Mouse (Mus musculus): Measurements from ENCODE around the gene Mcpt1.
"Not testable (repeated sequence)": the region's sequence is repeated elsewhere in the genome, so short reads cannot be mapped to it uniquely, and the experiment has no call there.

Gene Mcpt1

DNA sequence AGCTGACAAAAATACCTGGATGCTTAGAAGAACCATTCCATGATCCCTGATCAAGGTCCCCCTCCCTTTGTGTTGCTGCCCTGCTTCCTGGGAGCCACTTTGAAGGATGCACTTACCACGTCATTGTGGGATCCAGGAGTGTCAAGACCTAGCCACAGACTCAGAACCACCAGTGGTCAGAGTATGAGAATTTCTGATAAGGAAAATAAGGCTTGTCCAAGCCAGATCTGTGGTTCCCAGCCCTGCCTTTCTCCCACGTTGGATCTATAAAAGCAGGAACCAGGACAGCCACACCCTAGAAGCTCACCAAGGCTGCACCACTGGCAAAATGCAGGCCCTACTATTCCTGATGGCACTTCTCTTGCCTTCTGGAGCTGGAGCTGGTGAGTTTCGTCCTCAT, at the start of gene Mcpt1:
TSS of gene Mcpt1 (plus strand) at position 301 of the 400 bp plus-strand sequence.
- DNase-seq (ENCODE audit: low read depth in 2 of 2, low spot score in 2 of 2): not testable (repeated sequence)

DNA sequence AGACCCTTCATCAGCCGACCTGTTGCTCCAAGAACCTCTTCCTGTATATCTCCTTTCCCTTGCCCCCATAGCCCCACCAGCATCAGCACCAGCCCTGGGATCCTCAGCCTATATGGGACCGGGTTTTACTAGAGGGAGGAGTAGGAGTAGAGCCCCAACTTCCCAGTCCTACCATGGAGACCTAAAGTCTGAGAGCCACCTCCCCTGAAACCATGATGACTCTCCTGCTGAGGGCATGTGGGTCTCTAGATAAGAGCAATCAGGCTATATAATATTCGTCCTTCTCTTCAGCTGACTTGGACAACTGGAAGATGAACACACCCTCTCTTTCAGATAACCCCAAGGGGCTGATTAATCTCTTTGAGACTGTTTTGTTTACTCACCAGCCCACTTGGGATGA, 30.3 kb upstream of the Mcpt1 start:
- not testable (repeated sequence) for DNase-seq (ENCODE audit: low read depth in 2 of 2, low spot score in 2 of 2)

DNA sequence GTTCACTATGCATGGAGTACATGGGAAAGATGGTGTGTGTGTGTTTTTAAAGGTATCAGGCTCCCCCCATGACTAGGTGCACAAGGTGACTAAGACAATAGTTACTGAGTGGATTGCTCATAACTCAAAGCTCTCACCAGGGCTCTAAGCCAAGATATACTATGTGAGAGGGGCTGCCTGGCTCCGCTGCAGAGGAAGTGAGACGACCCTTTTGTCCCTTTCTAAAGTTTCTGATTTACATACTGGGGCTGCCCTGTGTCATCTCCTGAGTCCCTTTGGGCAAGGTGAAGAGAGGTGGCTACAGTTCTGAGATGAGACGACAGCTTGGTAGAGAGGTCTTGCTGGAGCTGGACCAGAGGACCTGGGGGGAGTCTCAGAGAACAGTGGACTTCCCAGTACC, 4.6 kb upstream of the Mcpt1 start:
- no peak for DNase-seq (ENCODE audit: low read depth in 2 of 2, low spot score in 2 of 2)

DNA sequence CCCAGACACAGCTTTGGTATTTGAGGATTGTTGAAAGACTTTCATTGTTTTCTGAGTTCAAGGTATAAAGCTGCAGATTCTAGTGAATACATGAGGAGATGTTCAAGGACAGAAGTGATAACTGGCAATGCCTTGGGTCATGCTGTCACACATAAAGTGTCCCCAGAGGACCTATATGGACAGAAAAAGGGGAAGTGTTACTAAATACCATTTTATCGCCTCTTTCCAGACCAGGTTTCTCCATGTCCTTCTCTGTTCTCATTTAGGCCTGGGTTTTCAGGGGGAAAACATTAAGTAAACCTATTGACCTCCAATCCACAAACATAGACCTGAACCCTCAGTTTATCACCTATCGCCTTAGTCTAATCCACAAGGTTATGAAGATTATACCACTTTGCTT, 3.8 kb upstream of the Mcpt1 start:
- DNase-seq (ENCODE audit: low read depth in 2 of 2, low spot score in 2 of 2): no peak

DNA sequence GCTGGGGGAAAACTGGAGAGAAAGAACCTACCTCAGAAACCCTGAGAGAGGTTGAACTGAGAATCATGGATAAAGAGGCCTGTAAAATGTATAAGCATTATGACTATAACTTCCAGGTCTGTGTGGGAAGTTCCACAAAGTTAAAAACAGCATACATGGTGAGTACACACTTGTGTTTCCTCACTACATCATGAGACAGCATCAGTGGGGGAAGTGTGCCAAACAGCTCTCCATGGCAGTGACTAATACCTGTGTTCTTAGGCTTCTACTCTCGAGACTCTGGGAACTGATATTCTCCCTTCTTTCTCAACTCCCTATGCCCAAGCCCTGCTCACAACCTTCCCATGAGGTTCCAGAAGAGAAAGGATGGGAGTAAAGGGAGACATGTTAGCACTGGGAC, 1.7 kb downstream of the Mcpt1 start:
- DNase-seq (ENCODE audit: low read depth in 2 of 2, low spot score in 2 of 2): no peak

DNA sequence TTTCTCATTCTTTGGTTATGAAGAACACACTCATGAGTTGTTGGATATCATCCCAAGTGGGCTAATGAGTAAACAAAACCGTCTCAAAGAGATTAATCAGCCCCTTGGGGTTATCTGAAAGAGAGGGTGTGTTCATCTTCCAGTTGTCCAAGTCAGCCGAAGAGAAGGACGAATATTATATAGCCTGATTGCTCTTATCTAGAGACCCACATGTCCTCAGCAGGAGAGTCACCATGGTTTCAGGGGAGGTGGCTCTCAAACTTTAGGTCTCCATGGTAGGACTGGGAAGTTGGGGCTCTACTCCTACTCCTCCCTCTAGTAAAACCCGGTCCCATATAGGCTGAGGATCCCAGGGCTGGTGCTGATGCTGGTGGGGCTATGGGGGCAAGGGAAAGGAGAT, 3.5 kb downstream of the Mcpt1 start:
- DNase-seq (ENCODE audit: low read depth in 2 of 2, low spot score in 2 of 2): not testable (repeated sequence)

DNA sequence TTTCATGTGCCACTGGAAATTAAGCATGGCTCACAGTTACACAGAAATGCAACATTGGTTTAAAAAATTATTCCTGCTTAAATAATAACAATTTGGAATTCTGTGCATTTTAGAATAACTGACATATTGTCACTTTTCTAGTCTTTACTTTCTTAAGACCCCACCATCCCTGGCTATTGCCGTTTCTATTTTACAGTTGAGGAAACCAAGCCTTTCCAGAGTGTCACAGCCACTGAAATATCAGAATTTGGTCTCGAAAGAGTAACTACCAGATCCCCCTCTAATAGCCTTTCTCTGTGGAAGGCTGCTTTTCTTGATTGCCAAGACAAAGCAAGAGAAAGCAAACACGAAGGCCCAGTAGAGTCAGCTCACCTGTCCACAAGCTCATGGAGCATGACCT, 12.6 kb downstream of the Mcpt1 start, which contains the start of gene Mcpt9:
TSS of gene Mcpt9 (minus strand) at position 101 of the 400 bp plus-strand sequence.
- not testable (repeated sequence) for DNase-seq (ENCODE audit: low read depth in 2 of 2, low spot score in 2 of 2)

DNA sequence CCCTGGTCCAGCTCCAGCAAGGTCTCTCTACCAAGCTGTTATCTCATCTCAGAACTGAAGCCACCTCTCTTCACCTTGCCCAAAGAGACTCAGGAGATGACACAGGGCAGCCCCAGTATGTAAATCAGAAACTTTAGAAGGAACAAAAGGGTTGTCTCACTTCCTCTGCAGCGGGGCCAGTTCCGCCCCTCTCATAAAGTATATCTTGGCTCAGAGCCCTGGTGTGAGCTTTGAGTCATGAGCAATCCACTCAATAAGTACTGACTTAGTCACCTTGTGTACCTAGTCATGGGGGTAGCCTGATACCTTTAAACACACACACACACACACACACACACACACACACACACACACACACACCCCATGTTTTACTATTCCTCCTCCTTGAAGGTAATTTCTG, 16.7 kb downstream of the Mcpt1 start:
- DNase-seq (ENCODE audit: low read depth in 2 of 2, low spot score in 2 of 2): no peak

DNA sequence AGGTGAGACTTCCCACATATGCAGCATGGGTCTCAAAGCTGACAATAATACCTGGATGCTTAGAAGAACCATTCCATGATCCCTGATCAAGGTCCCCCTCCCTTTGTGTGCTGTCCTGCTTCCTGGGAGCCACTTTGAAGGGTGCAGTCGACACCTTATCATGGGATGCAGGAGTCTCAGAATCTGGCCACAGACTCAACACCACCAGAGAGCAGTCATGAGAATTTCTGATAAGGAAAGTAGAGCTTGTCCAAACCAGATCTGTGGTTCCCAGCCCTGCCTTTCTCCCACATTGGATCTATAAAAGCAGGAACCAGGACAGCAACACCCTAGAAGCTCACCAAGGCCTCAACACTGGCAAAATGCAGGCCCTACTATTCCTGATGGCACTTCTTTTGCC, 24.0 kb downstream of the Mcpt1 start, which contains the start of gene Mcpt2:
TSS of gene Mcpt2 (plus strand) at position 250 of the 400 bp plus-strand sequence.
- DNase-seq (ENCODE audit: low read depth in 2 of 2, low spot score in 2 of 2): not testable (repeated sequence)

DNA sequence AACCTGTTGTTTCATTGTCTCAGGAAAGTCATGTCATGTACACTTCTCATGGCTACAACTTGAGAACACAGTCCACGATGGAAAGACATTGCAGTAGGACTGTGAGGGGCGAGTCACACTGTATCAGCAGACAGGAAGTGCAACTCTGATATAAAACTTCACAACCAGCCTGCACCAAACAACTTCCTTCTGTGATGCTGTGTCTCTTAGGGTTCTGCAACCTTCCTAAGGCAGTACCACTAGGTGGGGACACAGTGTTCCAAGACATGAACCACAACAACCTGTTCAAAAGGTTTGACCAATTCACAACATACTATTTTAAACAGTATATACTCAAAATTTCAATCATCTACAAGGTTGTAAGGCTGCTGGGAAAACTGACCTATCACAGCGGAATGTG, 37.6 kb downstream of the Mcpt1 start:
- DNase-seq (ENCODE audit: low read depth in 2 of 2, low spot score in 2 of 2): no peak

DNA sequence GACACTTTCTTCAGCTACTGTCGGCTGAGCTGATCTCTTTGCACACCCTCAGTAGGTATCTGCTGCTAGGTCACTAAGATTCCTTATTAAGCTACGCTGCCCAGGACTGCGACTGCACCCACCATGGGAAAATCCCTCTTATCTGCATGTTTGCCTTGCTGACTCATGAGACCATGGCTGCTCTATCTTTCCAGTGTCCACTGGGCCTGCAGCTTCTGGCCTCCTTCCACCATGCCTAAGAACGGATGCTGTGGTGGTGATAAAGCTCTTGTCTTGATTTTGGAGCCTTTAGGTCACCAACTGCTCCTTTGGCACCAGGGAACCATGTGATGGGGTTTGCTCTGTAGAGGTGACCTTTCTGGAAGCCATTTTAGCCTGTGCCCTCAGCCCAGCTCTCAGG, 40.0 kb downstream of the Mcpt1 start:
- no peak for DNase-seq (ENCODE audit: low read depth in 2 of 2, low spot score in 2 of 2)

DNA sequence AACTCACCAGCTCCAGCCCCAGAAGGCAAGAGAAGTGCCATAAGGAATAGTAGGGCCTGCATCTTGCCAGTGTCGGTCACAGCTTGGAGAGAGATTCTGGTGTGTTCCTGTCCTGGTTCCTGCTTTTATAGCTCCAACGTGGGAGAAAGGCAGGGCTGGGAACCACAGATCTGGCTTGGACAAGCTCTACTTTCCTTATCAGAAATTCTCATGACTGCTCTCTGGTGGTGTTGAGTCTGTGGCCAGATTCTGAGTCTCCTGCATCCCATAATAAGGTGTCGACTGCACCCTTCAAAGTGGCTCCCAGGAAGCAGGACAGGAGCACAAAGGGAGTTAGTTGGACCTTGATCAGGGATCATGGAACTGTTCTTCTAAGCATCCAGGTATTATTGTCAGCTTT, 44.4 kb downstream of the Mcpt1 start, which contains the start of gene Mcpt4:
TSS of gene Mcpt4 (minus strand) at position 101 of the 400 bp plus-strand sequence.
- not testable (repeated sequence) for DNase-seq (ENCODE audit: low read depth in 2 of 2, low spot score in 2 of 2)
